Mouse (Mus musculus) cortical plate, adult 2 months (tissue): ENCODE results near the gene Klhl41.

ENCODE experiments used
- CTCF ChIP-seq: fragments of 200-500 bp; IDR thresholded peaks from 2 replicates; pipeline ENCODE4 v1.5.1; 2011; ENCODE audit warnings: mild to moderate bottlenecking, control low read depth, low read length; ENCODE audit not compliant: insufficient read depth; ENCODE audit errors: extremely low read depth
- POLR2A ChIP-seq: fragments of 200-500 bp; IDR thresholded peaks from 2 replicates; pipeline ENCODE4 v1.6.1; 2011; ENCODE audit warnings: mild to moderate bottlenecking, low read length, control low read depth; ENCODE audit not compliant: insufficient read depth; ENCODE audit errors: extremely low read depth

DNA sequence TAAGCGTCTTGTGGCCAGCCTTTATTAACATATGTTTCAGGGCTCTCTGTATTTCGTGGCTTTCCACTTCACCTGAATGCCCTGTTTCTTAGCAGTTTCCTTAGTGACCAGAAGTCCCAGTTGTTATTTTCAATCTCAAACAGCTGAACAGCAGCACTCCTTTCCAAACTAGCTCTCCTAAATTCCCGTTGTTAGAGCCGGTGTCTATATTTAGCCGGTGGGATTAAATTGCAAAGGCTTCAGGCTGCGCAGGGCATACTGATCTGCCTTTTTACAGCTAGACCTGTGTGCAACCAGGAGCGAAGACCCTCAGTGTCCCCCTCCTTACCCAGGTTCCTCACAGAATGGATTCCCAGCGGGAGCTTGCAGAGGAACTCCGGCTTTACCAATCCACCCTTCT lies at the start of gene Klhl41:
- no peak for TF ChIP-seq POLR2A
- no peak for TF ChIP-seq CTCF
